Mouse (Mus musculus): ENCODE results near the gene Ube2e3. TPM values are rescaled to one million over a fixed set of nuclear protein-coding genes. Genes with fewer than 3 reads are reported as not detected.

The Ube2e3 gene
- polyA plus RNA-seq, 1 experiment from 2014 or later: 82.5 TPM

- Histone ChIP-seq H3K27me3 (ENCODE audit: control insufficient read depth, insufficient read depth, low read depth, low read length) (no peaks in the 10 kb centered on the region), H3K9ac (ENCODE audit: low read depth, low read length) (no peak overlapping the region), H3K4me2 (ENCODE audit: low read depth, low read length) (no peak overlapping the region), H3K36me3 (ENCODE audit: control insufficient read depth, insufficient read depth) (no peaks in the 10 kb centered on the region), H3K4me1 (ENCODE audit: control insufficient read depth, low read depth, low read length) (no peaks in the 10 kb centered on the region; the same call in 1 of the 2 replicates), H3K27ac (ENCODE audit: low read length) (no peak overlapping the region), H3K4me3 (ENCODE audit: low read depth, low read length) (no peak overlapping the region), H3K9me3 (replicated peaks; ENCODE audit: control insufficient read depth, low read length) (no peaks in the 10 kb centered on the region)
- no peak for ATAC-seq (ENCODE audit: low read depth)
- WGBS (ENCODE audit: insufficient replicate concordance): 72% methylated on average over 7 of the region's 7 CpGs
These were observed 93.1 kb downstream of the Ube2e3 start for GRCm38 (mm10) chr2:78961023-78961422.

DNA sequence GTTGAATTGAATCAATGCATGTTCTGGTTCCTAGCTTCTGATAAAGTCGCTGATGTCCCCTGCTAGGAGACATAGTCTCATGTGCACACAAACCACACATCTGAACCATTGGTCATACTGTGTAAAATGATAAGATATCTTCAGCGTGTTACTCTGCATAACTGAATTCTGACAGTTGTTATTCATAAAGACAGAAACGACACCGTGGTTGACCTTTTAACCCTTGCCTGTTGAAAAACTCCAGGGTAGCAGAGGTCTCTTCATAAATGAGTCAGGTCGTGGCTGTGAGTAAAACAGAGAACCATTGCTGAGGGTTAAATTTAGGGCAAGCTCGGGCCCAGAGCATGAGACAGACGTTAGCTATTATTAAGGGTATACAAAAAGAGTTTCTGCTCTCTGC, 93.7 kb downstream of the Ube2e3 start:
- 11% methylated on average over 7 of the region's 7 CpGs for WGBS (ENCODE audit: insufficient replicate concordance)
- Histone ChIP-seq H3K27ac (ENCODE audit: low read length) (no peak overlapping the region), H3K27me3 (ENCODE audit: control insufficient read depth, insufficient read depth, low read depth, low read length) (no peaks in the 10 kb centered on the region), H3K4me3 (ENCODE audit: low read depth, low read length) (no peak overlapping the region), H3K4me2 (ENCODE audit: low read depth, low read length) (no peak overlapping the region; the same call in 1 of the 2 replicates), H3K4me1 (ENCODE audit: control insufficient read depth, low read depth, low read length) (no peaks in the 10 kb centered on the region; the same call in 1 of the 2 replicates), H3K9ac (ENCODE audit: low read depth, low read length) (no peak overlapping the region), H3K9me3 (replicated peaks; ENCODE audit: control insufficient read depth, low read length) (no peaks in the 10 kb centered on the region), H3K36me3 (ENCODE audit: control insufficient read depth, insufficient read depth) (no peaks in the 10 kb centered on the region)
- ATAC-seq (ENCODE audit: low read depth): no peak

- H3K4me3 ChIP-seq (ENCODE audit: low read depth, low read length): no peak overlapping the region
- no peak for ATAC-seq (ENCODE audit: low read depth)
These were observed 97.1 kb downstream of the Ube2e3 start for GRCm38 (mm10) chr2:78964995-78965394.

DNA sequence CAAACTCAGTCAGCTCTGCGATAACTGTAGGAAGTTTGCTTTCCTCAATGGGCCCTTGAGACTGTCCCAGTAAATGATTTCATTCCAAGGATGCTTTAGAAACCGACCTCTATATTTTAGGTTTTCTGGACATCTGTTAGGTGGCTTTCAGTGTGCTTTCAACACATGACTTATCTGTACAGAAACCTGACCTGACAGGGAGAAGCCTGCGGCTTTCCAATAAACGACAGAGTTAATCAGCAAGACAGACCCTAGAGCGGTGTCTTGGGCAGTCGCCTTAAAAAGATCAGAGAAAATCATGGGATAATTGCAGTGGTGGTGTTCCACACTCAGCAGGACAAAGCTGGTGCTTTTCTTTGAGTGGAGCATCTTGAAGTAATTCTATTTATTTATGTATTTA, 97.5 kb downstream of the Ube2e3 start:
- H3K9ac ChIP-seq (ENCODE audit: low read depth, low read length): no peak overlapping the region
- H3K36me3 ChIP-seq (ENCODE audit: control insufficient read depth, insufficient read depth): no peaks in the 10 kb centered on the region
- no peak overlapping the region for H3K4me2 ChIP-seq (ENCODE audit: low read depth, low read length)
- H3K27me3 ChIP-seq (ENCODE audit: control insufficient read depth, insufficient read depth, low read depth, low read length): no peaks in the 10 kb centered on the region
- ATAC-seq (ENCODE audit: low read depth): no peak
- no peaks in the 10 kb centered on the region; the same call in 1 of the 2 replicates for H3K4me1 ChIP-seq (ENCODE audit: control insufficient read depth, low read depth, low read length)
- no peaks in the 10 kb centered on the region for H3K9me3 ChIP-seq (replicated peaks; ENCODE audit: control insufficient read depth, low read length)
- 73% methylated on average over 6 of the region's 6 CpGs for WGBS (ENCODE audit: insufficient replicate concordance)
- H3K4me3 ChIP-seq (ENCODE audit: low read depth, low read length): no peak overlapping the region
- no peak overlapping the region for H3K27ac ChIP-seq (ENCODE audit: low read length)

More at GRCm38 (mm10) chr2:78964995-78965394, 97.1 kb downstream of the Ube2e3 start:
- no peaks in the 10 kb centered on the region for H3K9me3 ChIP-seq (replicated peaks; ENCODE audit: control insufficient read depth, low read length)
- no peaks in the 10 kb centered on the region; the same call in 1 of the 2 replicates for H3K4me1 ChIP-seq (ENCODE audit: control insufficient read depth, low read depth, low read length)
- no peak overlapping the region for H3K27ac ChIP-seq (ENCODE audit: low read length)
- no peaks in the 10 kb centered on the region for H3K36me3 ChIP-seq (ENCODE audit: control insufficient read depth, insufficient read depth)
- no peak overlapping the region for H3K9ac ChIP-seq (ENCODE audit: low read depth, low read length)
- H3K27me3 ChIP-seq (ENCODE audit: control insufficient read depth, insufficient read depth, low read depth, low read length): no peaks in the 10 kb centered on the region
- no peak overlapping the region for H3K4me2 ChIP-seq (ENCODE audit: low read depth, low read length)
- 56% methylated on average over 2 of the region's 2 CpGs for WGBS (ENCODE audit: insufficient replicate concordance)

GRCm38 (mm10) chr2:78970088-78970487, 102.2 kb downstream of the Ube2e3 start:
- Histone ChIP-seq H3K9ac (ENCODE audit: low read depth, low read length) (no peak overlapping the region), H3K4me3 (ENCODE audit: low read depth, low read length) (no peak overlapping the region), H3K4me1 (ENCODE audit: control insufficient read depth, low read depth, low read length) (no peaks in the 10 kb centered on the region), H3K9me3 (replicated peaks; ENCODE audit: control insufficient read depth, low read length) (no peaks in the 10 kb centered on the region), H3K27ac (ENCODE audit: low read length) (no peak overlapping the region), H3K4me2 (ENCODE audit: low read depth, low read length) (no peak overlapping the region), H3K27me3 (ENCODE audit: control insufficient read depth, insufficient read depth, low read depth, low read length) (no peaks in the 10 kb centered on the region), H3K36me3 (ENCODE audit: control insufficient read depth, insufficient read depth) (no peaks in the 10 kb centered on the region)
- WGBS (ENCODE audit: insufficient replicate concordance): 53% methylated on average over 6 of the region's 6 CpGs
- no peak for ATAC-seq (ENCODE audit: low read depth)

All from liver, embryonic 16.5 days (tissue).